Mouse (Mus musculus) CD4-positive, CD25-positive, alpha-beta regulatory T cell (primary cell): Measurements from ENCODE around the gene Rgs19. TPM values are rescaled to one million over a fixed set of nuclear protein-coding genes. Genes with fewer than 3 reads are reported as not detected.

Experiments used
- polyA plus RNA-seq: library from polyadenylated mRNA; unstranded; fragments of 100-300 nt; shearing (Covaris generic); gene quantifications from one replicate; pipeline ENCODE4 v1.2.1, GENCODE M21; 2017

Rgs19 gene
- polyA plus RNA-seq = 222 TPM

GRCm38 (mm10) chr2:181693339-181694280, at the start of gene Rgs19:
TSS of gene Rgs19 (minus strand) at chr2:181693977.

GRCm38 (mm10) chr2:181714903-181715326, 21.1 kb upstream of the Rgs19 start, which contains the start of gene Oprl1:
TSS of gene Oprl1 (plus strand) at chr2:181715016.

GRCm38 (mm10) chr2:181698241-181698640, 4.5 kb upstream of the Rgs19 start, which contains the start of gene Lkaaear1:
TSS of gene Lkaaear1 (minus strand) at chr2:181698442.

GRCm38 (mm10) chr2:181679951-181680715, 13.6 kb downstream of the Rgs19 start, which contains the start of gene Tcea2:
TSS of gene Tcea2 (plus strand) at chr2:181680310.

GRCm38 (mm10) chr2:181671326-181671725, 22.5 kb downstream of the Rgs19 start, which contains the start of gene Sox18:
TSS of gene Sox18 (minus strand) at chr2:181671640.

GRCm38 (mm10) chr2:181656734-181657133, 37.0 kb downstream of the Rgs19 start, which contains the start of gene Gm29797:
TSS of gene Gm29797 (plus strand) at chr2:181657034.

Other genes starting within 250 kb of the Rgs19 start
- 2.1 TPM for gene Zbtb46, start 234.6 kb downstream of the Rgs19 start, polyA plus RNA-seq
- not detected for gene Abhd16b, start 200.8 kb downstream of the Rgs19 start, polyA plus RNA-seq
- gene Tpd52l2, start 196.8 kb downstream of the Rgs19 start, polyA plus RNA-seq = 82.2 TPM
- gene Dnajc5, start 173.5 kb downstream of the Rgs19 start, polyA plus RNA-seq = 114 TPM
- gene Uckl1, start 109.1 kb downstream of the Rgs19 start, polyA plus RNA-seq = 226 TPM
- 88.6 TPM for gene Prpf6, start 102.1 kb downstream of the Rgs19 start, polyA plus RNA-seq
- 40.6 TPM for gene Zfp512b, start 101.2 kb downstream of the Rgs19 start, polyA plus RNA-seq
- gene Samd10, start 94.8 kb downstream of the Rgs19 start, polyA plus RNA-seq = 37.9 TPM
- not detected for gene Gm29797, start 36.9 kb downstream of the Rgs19 start, polyA plus RNA-seq
- gene Sox18, start 22.3 kb downstream of the Rgs19 start, polyA plus RNA-seq = not detected
- 19.6 TPM for gene Tcea2, start 13.7 kb downstream of the Rgs19 start, polyA plus RNA-seq
- not detected for gene Lkaaear1, start 4.5 kb upstream of the Rgs19 start, polyA plus RNA-seq
- gene Oprl1, start 21.0 kb upstream of the Rgs19 start, polyA plus RNA-seq = 0.34 TPM
- gene Myt1, start 69.4 kb upstream of the Rgs19 start, polyA plus RNA-seq = not detected
- 71.4 TPM for gene Pcmtd2, start 143.9 kb upstream of the Rgs19 start, polyA plus RNA-seq
- gene Polr3k, start 170.4 kb upstream of the Rgs19 start, polyA plus RNA-seq = 30.3 TPM